Mouse (Mus musculus): ENCODE results near the gene Timmdc1. TPM values are rescaled to one million over a fixed set of nuclear protein-coding genes. Genes with fewer than 3 reads are reported as not detected.
A peak's percentile ranks its signal among the peaks of the same experiment; 100 is the strongest.

Timmdc1 gene
- total and polyA plus RNA-seq, 2 experiments from 2014 or later = 47.4 to 90.1 TPM

- Histone ChIP-seq H3K27ac (ENCODE audit: low read depth) (no peak overlapping the region), H3K9ac (replicated peaks; ENCODE audit: low read depth, low read length) (no peak overlapping the region), H3K9me3 (replicated peaks; ENCODE audit: control insufficient read depth, low read length) (no peaks in the 10 kb centered on the region), H3K4me3 (ENCODE audit: low read depth, low read length) (no peak overlapping the region), H3K36me3 (replicated peaks; ENCODE audit: control insufficient read depth, insufficient read depth, low read length) (peaks cover 55% of the 10 kb centered on the region), H3K4me2 (ENCODE audit: low read depth, low read length) (no peak overlapping the region), H3K27me3 (ENCODE audit: control insufficient read depth, insufficient read depth, low read length) (no peaks in the 10 kb centered on the region), H3K4me1 (ENCODE audit: control insufficient read depth, insufficient read depth) (no peaks in the 10 kb centered on the region)
- no peak for DNase-seq (ENCODE audit: low spot score)
- TF ChIP-seq EP300 (IDR thresholded peaks at IDR 0.05; ENCODE audit: low read depth) (no peak), CTCF (IDR thresholded peaks at IDR 0.05; ENCODE audit: low read depth) (no peak)
- no peak for ATAC-seq (ENCODE audit: insufficient read depth, low read depth)
- WGBS = 90% methylated on average over 2 of the region's 2 CpGs
Measured at GRCm38 (mm10) chr16:38510846-38511245, 11.6 kb downstream of the Timmdc1 start.

GRCm38 (mm10) chr16:38506041-38506634 lies 16.3 kb downstream of the Timmdc1 start:
- peaks cover 68% of the 10 kb centered on the region for H3K36me3 ChIP-seq (replicated peaks; ENCODE audit: control insufficient read depth, insufficient read depth, low read length)

GRCm38 (mm10) chr16:38503528-38503927 lies 18.9 kb downstream of the Timmdc1 start:
- Histone ChIP-seq H3K27me3 (ENCODE audit: control insufficient read depth, insufficient read depth, low read length) (no peaks in the 10 kb centered on the region), H3K4me3 (ENCODE audit: low read depth, low read length) (no peak overlapping the region), H3K9ac (replicated peaks; ENCODE audit: low read depth, low read length) (no peak overlapping the region), H3K9me3 (replicated peaks; ENCODE audit: control insufficient read depth, low read length) (no peaks in the 10 kb centered on the region), H3K27ac (ENCODE audit: low read depth) (no peak overlapping the region), H3K36me3 (replicated peaks; ENCODE audit: control insufficient read depth, insufficient read depth, low read length) (peaks cover 70% of the 10 kb centered on the region), H3K4me2 (ENCODE audit: low read depth, low read length) (no peak overlapping the region), H3K4me1 (ENCODE audit: control insufficient read depth, insufficient read depth) (no peaks in the 10 kb centered on the region)
- 77% methylated on average over 4 of the region's 4 CpGs for WGBS
- ATAC-seq (ENCODE audit: insufficient read depth, low read depth) (no peak), DNase-seq (ENCODE audit: low spot score) (no peak)
- TF ChIP-seq CTCF (IDR thresholded peaks at IDR 0.05; ENCODE audit: low read depth) = no peak
- TF ChIP-seq EP300 (IDR thresholded peaks at IDR 0.05; ENCODE audit: low read depth) = no peak

More at GRCm38 (mm10) chr16:38506041-38506634, 16.3 kb downstream of the Timmdc1 start:
- H3K27me3 ChIP-seq (ENCODE audit: control insufficient read depth, insufficient read depth, low read length) = no peaks in the 10 kb centered on the region
- no peaks in the 10 kb centered on the region for H3K9me3 ChIP-seq (replicated peaks; ENCODE audit: control insufficient read depth, low read length)
- 63% methylated on average over 4 of the region's 4 CpGs for WGBS
- H3K4me1 ChIP-seq (ENCODE audit: control insufficient read depth, insufficient read depth) = no peaks in the 10 kb centered on the region
- TF ChIP-seq CTCF (IDR thresholded peaks at IDR 0.05; ENCODE audit: low read depth) (peak; percentile 97), EP300 (IDR thresholded peaks at IDR 0.05; ENCODE audit: low read depth) (no peak)
- H3K4me2 ChIP-seq (ENCODE audit: low read depth, low read length) = no peak overlapping the region
- ATAC-seq (ENCODE audit: insufficient read depth, low read depth) = peak; percentile 69
- peak; percentile 74 for DNase-seq (ENCODE audit: low spot score)
- no peak overlapping the region for H3K4me3 ChIP-seq (ENCODE audit: low read depth, low read length)
- no peak overlapping the region for H3K9ac ChIP-seq (replicated peaks; ENCODE audit: low read depth, low read length)
- no peak overlapping the region for H3K27ac ChIP-seq (ENCODE audit: low read depth)

GRCm38 (mm10) chr16:38502469-38502868 lies 20.0 kb downstream of the Timmdc1 start:
- no peak for TF ChIP-seq EP300 (IDR thresholded peaks at IDR 0.05; ENCODE audit: low read depth)
- TF ChIP-seq CTCF (IDR thresholded peaks at IDR 0.05; ENCODE audit: low read depth) = no peak
- peaks cover 70% of the 10 kb centered on the region for H3K36me3 ChIP-seq (replicated peaks; ENCODE audit: control insufficient read depth, insufficient read depth, low read length)

GRCm38 (mm10) chr16:38496604-38497140 lies 25.8 kb downstream of the Timmdc1 start:
- ATAC-seq (ENCODE audit: insufficient read depth, low read depth) (no peak), DNase-seq (ENCODE audit: low spot score) (no peak)
- Histone ChIP-seq H3K36me3 (replicated peaks; ENCODE audit: control insufficient read depth, insufficient read depth, low read length) (peaks cover 35% of the 10 kb centered on the region), H3K27ac (ENCODE audit: low read depth) (no peak overlapping the region), H3K4me1 (ENCODE audit: control insufficient read depth, insufficient read depth) (no peaks in the 10 kb centered on the region), H3K4me3 (ENCODE audit: low read depth, low read length) (no peak overlapping the region), H3K9me3 (replicated peaks; ENCODE audit: control insufficient read depth, low read length) (no peaks in the 10 kb centered on the region), H3K9ac (replicated peaks; ENCODE audit: low read depth, low read length) (no peak overlapping the region), H3K27me3 (ENCODE audit: control insufficient read depth, insufficient read depth, low read length) (no peaks in the 10 kb centered on the region), H3K4me2 (ENCODE audit: low read depth, low read length) (no peak overlapping the region)
- 78% methylated on average over 7 of the region's 7 CpGs for WGBS
- TF ChIP-seq EP300 (IDR thresholded peaks at IDR 0.05; ENCODE audit: low read depth) = no peak
- no peak for TF ChIP-seq CTCF (IDR thresholded peaks at IDR 0.05; ENCODE audit: low read depth)

More at GRCm38 (mm10) chr16:38502469-38502868, 20.0 kb downstream of the Timmdc1 start:
- Histone ChIP-seq H3K9me3 (replicated peaks; ENCODE audit: control insufficient read depth, low read length) (no peaks in the 10 kb centered on the region), H3K9ac (replicated peaks; ENCODE audit: low read depth, low read length) (no peak overlapping the region), H3K4me2 (ENCODE audit: low read depth, low read length) (no peak overlapping the region), H3K27ac (ENCODE audit: low read depth) (no peak overlapping the region), H3K4me1 (ENCODE audit: control insufficient read depth, insufficient read depth) (no peaks in the 10 kb centered on the region), H3K27me3 (ENCODE audit: control insufficient read depth, insufficient read depth, low read length) (no peaks in the 10 kb centered on the region), H3K4me3 (ENCODE audit: low read depth, low read length) (no peak overlapping the region)
- no peak for ATAC-seq (ENCODE audit: insufficient read depth, low read depth)
- no peak for DNase-seq (ENCODE audit: low spot score)
- 88% methylated on average over 10 of the region's 10 CpGs for WGBS

- ATAC-seq (ENCODE audit: insufficient read depth, low read depth) = no peak
- Histone ChIP-seq H3K9me3 (replicated peaks; ENCODE audit: control insufficient read depth, low read length) (no peaks in the 10 kb centered on the region), H3K4me1 (ENCODE audit: control insufficient read depth, insufficient read depth) (no peaks in the 10 kb centered on the region), H3K36me3 (replicated peaks; ENCODE audit: control insufficient read depth, insufficient read depth, low read length) (peaks cover 24% of the 10 kb centered on the region), H3K9ac (replicated peaks; ENCODE audit: low read depth, low read length) (no peak overlapping the region), H3K27ac (ENCODE audit: low read depth) (no peak overlapping the region), H3K4me2 (ENCODE audit: low read depth, low read length) (no peak overlapping the region), H3K27me3 (ENCODE audit: control insufficient read depth, insufficient read depth, low read length) (no peaks in the 10 kb centered on the region), H3K4me3 (ENCODE audit: low read depth, low read length) (no peak overlapping the region)
- WGBS = 63% methylated on average over 10 of the region's 10 CpGs
- TF ChIP-seq CTCF (IDR thresholded peaks at IDR 0.05; ENCODE audit: low read depth) = peak; percentile 36
- TF ChIP-seq EP300 (IDR thresholded peaks at IDR 0.05; ENCODE audit: low read depth) = no peak
- no peak for DNase-seq (ENCODE audit: low spot score)
Measured at GRCm38 (mm10) chr16:38493890-38494289, 28.6 kb downstream of the Timmdc1 start.

Measured in heart, postnatal 0 days (tissue).